Mouse (Mus musculus): ENCODE results near the gene Gm10570. TPM values are rescaled to one million over a fixed set of nuclear protein-coding genes. Genes with fewer than 3 reads are reported as not detected.

The Gm10570 gene
- polyA plus RNA-seq, 1 experiment = not detected

DNA sequence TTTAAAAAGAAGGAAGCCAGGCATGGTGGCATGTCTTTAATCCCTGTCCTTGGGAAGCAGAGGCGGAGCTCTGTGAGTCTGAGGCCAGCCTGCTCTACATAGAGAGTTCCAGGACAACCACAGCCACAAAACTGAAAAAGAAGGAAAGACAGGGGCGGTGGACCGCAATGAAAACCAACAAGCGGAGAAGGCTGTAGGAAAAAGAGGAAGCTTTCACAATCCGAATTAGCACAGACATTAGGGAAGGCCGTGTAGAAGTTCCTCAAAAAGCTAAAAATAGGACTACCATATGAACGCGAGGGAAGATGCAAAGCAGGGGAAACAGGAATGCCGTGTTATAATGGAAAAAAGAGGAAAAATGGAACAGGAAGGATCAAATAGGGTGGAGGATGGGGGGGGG lies 24.6 kb downstream of the Gm10570 start:
- Histone ChIP-seq H3K27me3 (ENCODE audit: control insufficient read depth, insufficient read depth, low read length) (no peaks in the 10 kb centered on the region), H3K27ac (ENCODE audit: insufficient read depth, low read length) (no peak overlapping the region)
- DNase-seq (ENCODE audit: low read depth in 1 of 2, low spot score in 2 of 2) = no peak

GRCm38 (mm10) chr4:130282856-130283255 lies 25.6 kb downstream of the Gm10570 start:
- TF ChIP-seq POLR2A (IDR thresholded peaks at IDR 0.05; ENCODE audit: low read depth, low read length) (no peak), CTCF (IDR thresholded peaks at IDR 0.05; ENCODE audit: extremely low read depth, insufficient read depth, insufficient read length, insufficient replicate concordance) (no peak)
- no peak overlapping the region for H3K27ac ChIP-seq (ENCODE audit: insufficient read depth, low read length)
- no peaks in the 10 kb centered on the region for H3K27me3 ChIP-seq (ENCODE audit: control insufficient read depth, insufficient read depth, low read length)
- WGBS = 73% methylated on average over 5 of the region's 5 CpGs
- H3K4me1 ChIP-seq (ENCODE audit: control insufficient read depth, insufficient read depth, insufficient read length) = no peaks in the 10 kb centered on the region
- no peak for DNase-seq (ENCODE audit: low read depth in 1 of 2, low spot score in 2 of 2)
- H3K4me3 ChIP-seq (ENCODE audit: extremely low read depth, insufficient read depth, insufficient read length) = no peak overlapping the region
- no peaks in the 10 kb centered on the region for H3K36me3 ChIP-seq (ENCODE audit: control insufficient read depth, insufficient read depth, low read length)

More for the DNA sequence above, 24.6 kb downstream of the Gm10570 start:
- no peak for TF ChIP-seq POLR2A (IDR thresholded peaks at IDR 0.05; ENCODE audit: low read depth, low read length)
- no peak for TF ChIP-seq CTCF (IDR thresholded peaks at IDR 0.05; ENCODE audit: extremely low read depth, insufficient read depth, insufficient read length, insufficient replicate concordance)
- 9% methylated on average over 9 of the region's 9 CpGs for WGBS
- Histone ChIP-seq H3K4me3 (ENCODE audit: extremely low read depth, insufficient read depth, insufficient read length) (no peak overlapping the region), H3K4me1 (ENCODE audit: control insufficient read depth, insufficient read depth, insufficient read length) (no peaks in the 10 kb centered on the region), H3K36me3 (ENCODE audit: control insufficient read depth, insufficient read depth, low read length) (no peaks in the 10 kb centered on the region)

DNA sequence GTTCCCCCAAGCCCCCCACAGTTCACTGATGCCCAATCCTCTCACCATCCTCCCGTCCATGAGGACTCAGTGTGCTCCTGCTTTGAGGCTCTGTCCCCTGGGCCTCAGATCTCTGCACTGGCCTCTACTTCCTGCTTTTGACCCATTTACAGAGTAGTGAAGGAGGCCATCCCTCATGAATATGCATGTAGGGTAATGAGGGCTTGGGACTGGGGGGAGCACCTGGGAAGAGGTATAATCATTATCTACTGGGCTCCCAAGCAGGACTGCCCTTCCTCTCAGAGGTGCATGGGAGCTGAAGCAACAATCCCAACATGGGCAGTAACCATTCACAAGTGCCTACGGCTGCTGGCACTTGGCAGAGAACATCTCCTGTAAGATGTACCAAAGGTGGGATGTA lies 29.4 kb downstream of the Gm10570 start, which contains the start of gene Serinc2:
Gene Serinc2 (minus strand): TSS at position 101 of the 400 bp plus-strand sequence.
- Histone ChIP-seq H3K36me3 (ENCODE audit: control insufficient read depth, insufficient read depth, low read length) (no peaks in the 10 kb centered on the region), H3K4me1 (ENCODE audit: control insufficient read depth, insufficient read depth, insufficient read length) (no peaks in the 10 kb centered on the region), H3K27me3 (ENCODE audit: control insufficient read depth, insufficient read depth, low read length) (peaks cover 9% of the 10 kb centered on the region; the same call in 1 of the 2 replicates), H3K27ac (ENCODE audit: insufficient read depth, low read length) (no peak within 1 kb of the TSS), H3K4me3 (ENCODE audit: extremely low read depth, insufficient read depth, insufficient read length) (no peak within 1 kb of the TSS)
- WGBS = 76% methylated on average over 2 of the region's 2 CpGs
- TF ChIP-seq CTCF (IDR thresholded peaks at IDR 0.05; ENCODE audit: extremely low read depth, insufficient read depth, insufficient read length, insufficient replicate concordance) = no peak
- no peak for TF ChIP-seq POLR2A (IDR thresholded peaks at IDR 0.05; ENCODE audit: low read depth, low read length)
- no peak for DNase-seq (ENCODE audit: low read depth in 1 of 2, low spot score in 2 of 2)

DNA sequence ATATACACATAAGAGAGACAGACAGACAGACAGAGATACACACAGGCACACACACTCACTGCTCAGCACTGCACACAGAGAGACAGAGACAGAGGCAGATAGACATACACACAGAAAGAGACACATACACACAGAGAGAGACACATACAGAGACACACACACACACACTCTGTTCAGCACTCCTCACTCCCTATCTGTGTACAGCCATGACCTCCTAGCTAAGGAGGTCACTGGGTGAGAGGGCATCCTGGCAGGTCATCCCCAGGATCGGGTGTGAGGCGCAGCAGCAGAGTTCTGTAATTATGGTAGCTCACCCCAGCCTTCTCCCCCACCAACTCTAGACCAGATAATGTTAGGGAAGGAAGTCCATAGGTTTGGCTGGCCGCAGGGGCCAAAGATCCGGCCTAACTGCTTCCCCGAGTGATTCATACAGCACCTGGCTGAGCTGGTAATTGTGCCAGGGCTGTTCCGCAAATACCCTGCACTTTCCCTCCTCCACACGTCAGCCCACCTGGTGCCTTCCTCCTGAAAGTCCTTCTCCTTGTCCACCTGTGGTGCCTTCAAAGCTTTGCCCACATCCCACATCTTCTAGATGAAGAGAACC lies 31.8 kb downstream of the Gm10570 start:
- H3K4me3 ChIP-seq (ENCODE audit: extremely low read depth, insufficient read depth, insufficient read length) = no peak overlapping the region
- no peak overlapping the region for H3K27ac ChIP-seq (ENCODE audit: insufficient read depth, low read length)
- no peaks in the 10 kb centered on the region for H3K4me1 ChIP-seq (ENCODE audit: control insufficient read depth, insufficient read depth, insufficient read length)
- TF ChIP-seq CTCF (IDR thresholded peaks at IDR 0.05; ENCODE audit: extremely low read depth, insufficient read depth, insufficient read length, insufficient replicate concordance) (no peak), POLR2A (IDR thresholded peaks at IDR 0.05; ENCODE audit: low read depth, low read length) (no peak)
- no peaks in the 10 kb centered on the region for H3K36me3 ChIP-seq (ENCODE audit: control insufficient read depth, insufficient read depth, low read length)
- peaks cover 12% of the 10 kb centered on the region; the same call in 1 of the 2 replicates for H3K27me3 ChIP-seq (ENCODE audit: control insufficient read depth, insufficient read depth, low read length)
- 39% methylated on average over 7 of the region's 7 CpGs for WGBS
- no peak for DNase-seq (ENCODE audit: low read depth in 1 of 2, low spot score in 2 of 2)

DNA sequence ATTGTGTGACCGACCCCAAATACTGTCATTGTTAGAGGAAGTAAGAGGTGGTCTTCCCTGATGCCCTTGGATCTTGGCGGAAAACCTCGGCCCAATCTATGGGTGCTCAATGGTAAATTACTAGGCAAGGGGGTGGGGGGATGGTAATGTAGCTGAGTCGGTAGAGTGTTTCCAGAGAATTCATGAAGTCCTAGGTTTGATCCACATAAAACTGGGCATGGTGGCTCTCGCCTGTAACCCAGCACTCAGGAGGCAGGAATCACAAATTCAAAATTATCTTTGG lies 32.7 kb downstream of the Gm10570 start:
- Histone ChIP-seq H3K27me3 (ENCODE audit: control insufficient read depth, insufficient read depth, low read length) (peaks cover 12% of the 10 kb centered on the region; the same call in 1 of the 2 replicates), H3K4me3 (ENCODE audit: extremely low read depth, insufficient read depth, insufficient read length) (no peak overlapping the region), H3K36me3 (ENCODE audit: control insufficient read depth, insufficient read depth, low read length) (no peaks in the 10 kb centered on the region), H3K4me1 (ENCODE audit: control insufficient read depth, insufficient read depth, insufficient read length) (no peaks in the 10 kb centered on the region), H3K27ac (ENCODE audit: insufficient read depth, low read length) (no peak overlapping the region)
- WGBS = 67% methylated on average over 5 of the region's 5 CpGs
- TF ChIP-seq POLR2A (IDR thresholded peaks at IDR 0.05; ENCODE audit: low read depth, low read length) (no peak), CTCF (IDR thresholded peaks at IDR 0.05; ENCODE audit: extremely low read depth, insufficient read depth, insufficient read length, insufficient replicate concordance) (no peak)
- no peak for DNase-seq (ENCODE audit: low read depth in 1 of 2, low spot score in 2 of 2)

DNA sequence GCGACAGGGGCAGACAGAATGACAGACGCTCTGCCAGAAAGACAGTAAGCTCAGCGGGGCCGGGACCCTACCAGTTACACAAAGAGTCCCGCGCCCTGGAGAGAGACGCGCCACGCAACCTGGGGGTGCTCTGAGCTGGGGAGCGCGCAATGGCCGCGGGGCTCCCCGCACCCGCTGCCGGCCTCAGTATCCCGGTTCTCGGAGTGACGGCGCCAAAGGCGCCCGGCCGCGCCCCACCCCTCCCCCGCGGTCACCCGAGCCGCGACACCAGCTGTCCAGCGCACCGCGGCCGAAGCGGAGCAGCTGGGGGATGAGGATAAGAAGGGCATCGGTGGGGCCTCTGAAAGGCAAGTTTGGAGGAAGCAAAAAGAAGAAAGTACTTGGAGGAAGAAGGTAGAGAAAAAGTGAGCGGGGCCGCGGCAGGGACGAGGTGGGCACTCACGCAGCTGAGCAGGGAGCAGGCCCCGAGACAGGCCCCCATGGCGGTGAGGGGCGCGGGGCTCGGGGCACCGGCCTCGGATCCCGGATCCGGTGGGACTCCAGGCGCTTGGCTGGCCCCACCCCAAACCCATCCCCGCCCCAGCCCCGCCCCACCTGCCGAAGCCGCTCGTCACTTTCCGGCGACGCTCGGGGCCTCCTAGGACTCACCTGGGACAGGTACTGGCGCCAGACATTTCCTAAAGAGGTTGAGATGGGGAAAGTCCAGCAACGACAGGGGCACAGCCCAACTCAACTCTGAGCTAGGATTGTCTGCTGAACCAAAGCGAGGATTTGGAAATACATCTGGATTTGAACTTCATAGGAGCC lies 33.3 kb downstream of the Gm10570 start:
- no peak overlapping the region for H3K27ac ChIP-seq (ENCODE audit: insufficient read depth, low read length)
- no peaks in the 10 kb centered on the region for H3K36me3 ChIP-seq (ENCODE audit: control insufficient read depth, insufficient read depth, low read length)
- peaks cover 12% of the 10 kb centered on the region; the same call in 1 of the 2 replicates for H3K27me3 ChIP-seq (ENCODE audit: control insufficient read depth, insufficient read depth, low read length)

More for the DNA sequence above, 33.3 kb downstream of the Gm10570 start:
- TF ChIP-seq POLR2A (IDR thresholded peaks at IDR 0.05; ENCODE audit: low read depth, low read length) (no peak), CTCF (IDR thresholded peaks at IDR 0.05; ENCODE audit: extremely low read depth, insufficient read depth, insufficient read length, insufficient replicate concordance) (no peak)
- 7% methylated on average over 62 of the region's 62 CpGs for WGBS
- no peak for DNase-seq (ENCODE audit: low read depth in 1 of 2, low spot score in 2 of 2)
- no peak overlapping the region for H3K4me3 ChIP-seq (ENCODE audit: extremely low read depth, insufficient read depth, insufficient read length)
- no peaks in the 10 kb centered on the region for H3K4me1 ChIP-seq (ENCODE audit: control insufficient read depth, insufficient read depth, insufficient read length)

Measured in spleen, adult 2 months (tissue).